ENCODE assay signal across 27 mouse cellular contexts in the genomic region with DNA sequence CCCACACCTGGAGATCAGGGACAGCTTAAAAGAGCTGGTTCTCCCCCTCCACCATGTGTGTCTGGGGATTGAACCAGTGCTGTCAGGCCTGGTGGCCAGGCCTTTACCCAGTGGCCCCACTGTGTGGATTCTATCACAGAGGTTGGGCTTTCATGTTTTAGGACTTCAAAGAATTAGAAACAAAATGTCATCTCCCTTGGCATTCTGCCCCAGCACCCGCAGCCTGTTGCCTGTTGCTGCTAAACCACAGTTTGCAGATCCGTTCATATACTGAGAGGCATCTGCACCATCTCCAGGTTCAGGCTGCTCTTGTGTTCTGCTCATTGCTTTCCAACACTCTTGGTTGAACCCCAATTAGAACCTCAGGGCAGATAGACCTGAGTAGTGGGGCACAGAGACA. TPM values are rescaled to one million over a fixed set of nuclear protein-coding genes. Genes with fewer than 3 reads are reported as not detected.
DNase-seq lines count a peak whose midpoint lies in the region; ATAC-seq and TF ChIP-seq lines count a peak whose summit lies in the region.
"Had no signal": no experiment of that assay in that cellular context is flagged by ENCODE, and none has a peak within 500 bp of the region (broad histone marks: within the 10 kb centered on the region; RNA-seq: fewer than 3 reads in every experiment).

No protein-coding gene starts in this region.

- peak; percentile 1 for DNase-seq in heart, postnatal 0 days (ENCODE audit: low spot score)
- no peak for DNase-seq in heart, postnatal 4 days
- DNase-seq in thymus, postnatal 0 days (ENCODE audit: low spot score): peak; percentile 16
- no peak for DNase-seq in thymus, postnatal 10 days (ENCODE audit: low spot score in 2 of 2)
- DNase-seq in adrenal gland, postnatal 14 days: peak; percentile 36
- DNase-seq in thymus, postnatal 4 days: peak; percentile 19
- DNase-seq: cerebellum, adult 2 months; cerebellum, postnatal 36 days; heart, adult 11 months; heart, postnatal 36 days; layer of hippocampus, adult 9-11 months; left cerebral cortex, postnatal 4 days; liver; spleen, adult 18-20 months had no signal

- no peaks in the 10 kb centered on the region for H3K36me3 ChIP-seq in heart, postnatal 0 days (replicated peaks; ENCODE audit: control insufficient read depth, insufficient read depth, low read length)
- H3K36me3 ChIP-seq: forebrain, embryonic 10.5 days; heart, embryonic 13.5 days; neural tube, embryonic 12.5 days had no signal

- H3K4me1 ChIP-seq in heart, postnatal 0 days (ENCODE audit: control insufficient read depth, insufficient read depth): no peaks in the 10 kb centered on the region
- H3K4me1 ChIP-seq: neural tube, embryonic 12.5 days had no signal

- H3K4me2 ChIP-seq in heart, postnatal 0 days (ENCODE audit: low read depth, low read length): no peak overlapping the region
- H3K4me2 ChIP-seq: heart, embryonic 13.5 days; midbrain, embryonic 11.5 days; neural tube, embryonic 12.5 days had no signal

- H3K9me3 ChIP-seq in heart, postnatal 0 days (replicated peaks; ENCODE audit: control insufficient read depth, low read length): no peaks in the 10 kb centered on the region
- H3K9me3 ChIP-seq: heart, embryonic 13.5 days; neural tube, embryonic 12.5 days had no signal

- H3K27me3 ChIP-seq in heart, postnatal 0 days (ENCODE audit: control insufficient read depth, insufficient read depth, low read length): 0 out of 2 replicates have a peak, but pooled peaks cover 2% of the 10 kb centered on the region
- H3K27me3 ChIP-seq: neural tube, embryonic 12.5 days had no signal

- WGBS in heart, postnatal 0 days: 86% methylated on average over 2 of the region's 2 CpGs

- no peak for ATAC-seq in heart, postnatal 0 days (ENCODE audit: insufficient read depth, low read depth)
- ATAC-seq in frontal cortex, adult (ENCODE audit: low TSS enrichment): no peak
- ATAC-seq: hindbrain, embryonic 16.5 days; intestine, embryonic 16.5 days had no signal

- no peak for TF ChIP-seq EP300 in heart, postnatal 0 days (IDR thresholded peaks at IDR 0.05; ENCODE audit: low read depth)

- no peak overlapping the region for H3K4me3 ChIP-seq in heart, postnatal 0 days (ENCODE audit: low read depth, low read length)
- H3K4me3 ChIP-seq: forebrain, embryonic 10.5 days; heart, embryonic 13.5 days; left cerebral cortex, adult 2 months; neural tube, embryonic 12.5 days had no signal

- TF ChIP-seq CTCF in heart, postnatal 0 days (IDR thresholded peaks at IDR 0.05; ENCODE audit: low read depth): no peak

- no peak overlapping the region for H3K27ac ChIP-seq in heart, postnatal 0 days (ENCODE audit: low read depth)
- H3K27ac ChIP-seq: forebrain, embryonic 10.5 days; heart, embryonic 13.5 days; macrophage; neural tube, embryonic 12.5 days had no signal

- H3K9ac ChIP-seq in heart, postnatal 0 days (replicated peaks; ENCODE audit: low read depth, low read length): no peak overlapping the region
- H3K9ac ChIP-seq: heart, embryonic 13.5 days; neural tube, embryonic 12.5 days had no signal

RNA-seq across cellular contexts. Expression of gene Lyzl4, which starts 39.5 kb away (rescaled TPM):
- not detected in 2 replicates for total RNA-seq in heart, postnatal 0 days (2014; rRNA removed; ENCODE audit: low replicate concordance)
- not detected in 2 replicates for polyA plus RNA-seq in heart, postnatal 0 days (2015; fragmentation: Nextera tagmentation; extraction: Ambion mirVana)
- under 1 TPM in 1 of 2 experiments, not detected in 1; 0.32 TPM for total RNA-seq in heart, postnatal 4 days (2021)
- 1.2 and 1.3 TPM in 2 replicates for polyA plus RNA-seq in thymus, postnatal 0 days (2015; fragmentation: Nextera tagmentation; extraction: Ambion mirVana)
- total RNA-seq in adrenal gland, postnatal 14 days (2021): not detected in 2 replicates
- total RNA-seq: gastrocnemius, adult 8-10 months; heart, postnatal 36 days; monocyte, adult 5-6 weeks had no signal
- polyA plus RNA-seq: C2C12; forebrain, embryonic 10.5 days; heart, embryonic 13.5 days; intestine, embryonic 16.5 days; neural tube, embryonic 12.5 days had no signal

RNA-seq across cellular contexts. Expression of gene Vipr1, which starts 40.1 kb away (rescaled TPM):
- 0.70 and 1.3 TPM in 2 replicates for total RNA-seq in heart, postnatal 0 days (2014; rRNA removed; ENCODE audit: low replicate concordance)
- polyA plus RNA-seq in heart, postnatal 0 days (2015; fragmentation: Nextera tagmentation; extraction: Ambion mirVana): 0.14 and 0.40 TPM in 2 replicates
- total RNA-seq in heart, postnatal 4 days (2021): 1 to 10 TPM in 1 of 2 experiments, under 1 TPM in 1; 0.64 to 2.4 TPM
- 1.3 and 1.4 TPM in 2 replicates for polyA plus RNA-seq in thymus, postnatal 0 days (2015; fragmentation: Nextera tagmentation; extraction: Ambion mirVana)
- 2.7 and 3.7 TPM in 2 replicates for total RNA-seq in adrenal gland, postnatal 14 days (2021)
- polyA plus RNA-seq: kidney, embryonic 14.5 days had no signal

Comparison
In these comparisons a context has a peak if more than half of its experiments do, and no peak if none do; other contexts are left out.
1. DNase-seq: peak in heart, postnatal 0 days (single experiment), thymus, postnatal 0 days (single experiment), adrenal gland, postnatal 14 days (single experiment) and thymus, postnatal 4 days (single experiment); none in heart, postnatal 4 days (single experiment) and thymus, postnatal 10 days (0 of 2).